Mouse (Mus musculus): ENCODE measurements around the gene Tiam1.

DNA sequence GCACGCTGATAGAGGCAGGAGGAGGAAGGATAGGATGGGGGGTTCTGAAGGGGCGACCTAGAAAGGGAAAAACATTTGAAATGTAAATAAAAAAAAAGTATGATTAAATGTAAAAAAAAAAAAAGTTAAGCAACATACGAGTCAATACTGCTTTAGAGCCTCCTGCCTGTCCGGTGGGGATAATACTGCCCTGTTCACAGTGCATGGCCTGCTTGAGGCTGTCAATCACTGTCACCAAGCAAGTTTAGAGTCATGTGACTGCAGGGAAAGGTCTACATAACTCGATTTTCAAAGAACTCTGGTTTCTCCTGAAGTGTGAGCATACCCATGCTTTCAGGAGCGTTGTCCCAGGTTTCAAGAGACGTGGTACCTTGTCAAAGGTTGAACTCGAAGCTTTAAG is 15.2 kb downstream of the Tiam1 start:
- TF ChIP-seq FLI1 (IDR thresholded peaks at IDR 0.05; ENCODE audit: low read length) = no peak
- TF ChIP-seq GATA1 (IDR thresholded peaks at IDR 0.05; ENCODE audit: borderline replicate concordance, low read length) = no peak

Measured in megakaryocyte, embryonic 14.5 days (primary cell).